Mouse (Mus musculus): ENCODE measurements around the gene Olfr313.

DNA sequence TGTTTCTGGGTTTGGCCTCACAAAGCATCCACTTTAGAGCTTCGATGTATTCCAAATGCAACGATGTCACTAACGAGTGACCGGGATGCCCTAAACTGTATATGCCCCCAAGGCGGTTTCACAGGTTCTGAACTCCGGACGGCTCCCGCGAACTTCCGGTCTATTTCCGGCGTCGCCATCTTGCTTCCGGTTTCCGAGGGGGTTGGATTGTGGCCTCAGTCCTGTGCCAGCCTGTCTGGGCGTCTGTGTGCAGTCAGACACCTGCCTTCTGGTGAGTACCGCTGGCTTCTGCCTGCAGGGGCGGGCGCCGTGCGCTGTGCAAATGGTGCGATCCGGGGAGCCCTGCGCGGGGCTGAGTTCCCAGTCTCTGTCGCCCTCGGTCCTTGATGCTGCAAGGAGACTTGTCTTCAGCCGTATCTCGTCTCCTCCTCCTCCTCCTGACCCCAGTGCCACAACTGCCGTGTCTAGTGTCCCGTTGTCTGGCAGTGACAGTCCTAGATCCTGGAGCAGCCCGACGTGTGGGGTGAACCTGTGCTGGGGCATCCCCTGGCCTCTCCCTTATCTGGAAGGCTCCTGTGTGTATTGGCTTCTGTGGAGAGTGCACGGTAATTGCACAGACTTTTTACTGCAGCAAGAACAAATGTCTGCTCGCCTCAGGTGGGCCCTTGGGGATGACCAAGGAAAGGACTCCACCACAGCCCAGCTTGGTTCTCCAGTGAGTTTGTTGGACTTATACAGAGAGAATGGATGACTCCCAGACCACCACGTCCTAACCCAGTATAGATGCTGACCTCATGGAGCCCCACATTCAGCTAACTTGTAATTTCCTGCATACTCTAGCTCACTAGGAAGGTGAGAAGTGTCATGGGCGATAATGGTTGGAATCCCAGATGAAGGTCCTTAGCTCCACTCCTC lies 52.5 kb downstream of the Olfr313 start, which contains the start of gene 2810021J22Rik:
- TF ChIP-seq EP300 (IDR thresholded peaks at IDR 0.05; ENCODE audit: low read depth) = no peak
- TF ChIP-seq CTCF (IDR thresholded peaks at IDR 0.05; ENCODE audit: low read depth) = peak; percentile 61
